Mouse (Mus musculus): ENCODE measurements around the gene Vopp1. TPM values are rescaled to one million over a fixed set of nuclear protein-coding genes. Genes with fewer than 3 reads are reported as not detected.
"Not testable (repeated sequence)": the region's sequence is repeated elsewhere in the genome, so short reads cannot be mapped to it uniquely, and the experiment has no call there.

The Vopp1 gene
- polyA plus RNA-seq, 1 experiment from 2014 or later: 54.2 TPM

- H3K4me1 ChIP-seq: no peaks in the 10 kb centered on the region
- no peak overlapping the region for H3K4me2 ChIP-seq
- H3K36me3 ChIP-seq: peaks cover 15% of the 10 kb centered on the region
- H3K9me3 ChIP-seq: no peaks in the 10 kb centered on the region
- H3K27ac ChIP-seq: no peak overlapping the region
- WGBS: 76% methylated on average over 3 of the region's 3 CpGs
- no peak overlapping the region for H3K4me3 ChIP-seq
- no peaks in the 10 kb centered on the region for H3K27me3 ChIP-seq
- no peak overlapping the region for H3K9ac ChIP-seq
- ATAC-seq (ENCODE audit: insufficient number of reproducible peaks, insufficient read depth, low FRiP score, low TSS enrichment, low read depth): no peak
Measured at GRCm38 (mm10) chr6:57811748-57812730, 12.9 kb downstream of the Vopp1 start.

DNA sequence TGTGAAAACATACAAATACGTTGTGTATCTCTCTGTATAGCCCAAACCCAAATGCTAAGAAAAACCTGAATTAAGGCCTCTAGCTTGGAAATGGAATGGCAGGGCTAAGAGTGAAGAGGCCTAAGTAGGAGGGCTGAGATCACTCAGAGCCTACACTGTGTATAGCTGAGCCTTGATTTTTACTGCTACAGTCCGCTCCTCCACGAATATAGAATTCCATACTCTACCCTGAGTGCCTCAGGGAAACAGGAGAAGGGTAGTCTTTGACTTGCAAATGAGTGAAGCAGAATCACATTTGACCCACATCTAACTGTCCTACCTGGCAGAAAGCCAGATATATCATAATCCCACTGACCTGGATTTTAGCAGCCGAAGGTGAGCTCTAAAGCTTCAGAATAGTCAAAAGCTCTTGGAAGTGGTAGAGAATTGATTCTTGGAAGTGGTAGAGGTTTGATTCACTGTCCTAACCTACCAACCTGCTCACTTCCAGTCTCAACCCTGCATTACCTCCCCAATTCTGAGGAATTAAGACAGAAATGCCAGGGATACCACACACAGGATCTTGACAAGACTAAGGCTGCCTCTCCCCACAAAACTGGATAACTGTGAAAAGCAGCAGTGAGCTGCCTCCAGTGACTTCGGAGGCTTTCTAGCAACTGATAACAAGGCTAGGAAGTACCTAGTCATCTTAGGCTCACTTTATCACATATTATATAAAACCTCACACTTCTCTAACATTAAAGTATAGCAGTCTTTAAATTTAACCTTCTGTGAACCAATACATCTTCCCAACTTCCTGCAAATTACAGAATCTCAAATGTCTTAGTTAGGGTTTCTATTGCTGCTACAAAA, 19.5 kb downstream of the Vopp1 start:
- 80% methylated on average over 5 of the region's 5 CpGs for WGBS
- no peak overlapping the region for H3K4me2 ChIP-seq
- H3K9me3 ChIP-seq: no peaks in the 10 kb centered on the region
- ATAC-seq (ENCODE audit: insufficient number of reproducible peaks, insufficient read depth, low FRiP score, low TSS enrichment, low read depth): no peak
- H3K27ac ChIP-seq: no peak overlapping the region; the same call in 1 of the 2 replicates
- H3K4me3 ChIP-seq: no peak overlapping the region
- H3K9ac ChIP-seq: no peak overlapping the region
- H3K36me3 ChIP-seq: peaks cover 15% of the 10 kb centered on the region
- peaks cover 4% of the 10 kb centered on the region; the same call in 1 of the 2 replicates for H3K4me1 ChIP-seq
- H3K27me3 ChIP-seq: no peaks in the 10 kb centered on the region

DNA sequence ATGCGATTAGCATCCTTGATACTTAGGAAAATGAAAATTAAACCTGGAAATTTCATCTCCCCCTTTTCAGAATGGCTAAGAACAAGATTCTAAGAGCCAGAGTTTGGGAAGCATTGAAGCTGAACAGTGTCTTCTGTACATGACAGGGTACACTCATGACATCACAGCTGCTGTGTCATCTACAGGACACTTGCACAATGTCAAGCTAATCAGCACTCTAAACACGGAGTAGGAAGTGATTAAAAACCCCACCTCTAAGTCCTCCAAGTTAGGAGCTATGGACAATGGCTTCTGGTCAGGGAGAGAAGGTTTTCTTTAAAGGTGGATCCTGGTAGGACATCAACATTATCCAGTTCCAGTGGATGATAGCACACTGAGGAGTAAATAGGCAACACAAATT, 21.8 kb downstream of the Vopp1 start:
- ATAC-seq (ENCODE audit: insufficient number of reproducible peaks, insufficient read depth, low FRiP score, low TSS enrichment, low read depth): no peak
- Histone ChIP-seq H3K4me2 (no peak overlapping the region), H3K9ac (no peak overlapping the region), H3K9me3 (no peaks in the 10 kb centered on the region), H3K27ac (no peak overlapping the region), H3K27me3 (no peaks in the 10 kb centered on the region), H3K4me1 (peaks cover 4% of the 10 kb centered on the region; the same call in 1 of the 2 replicates), H3K4me3 (no peak overlapping the region), H3K36me3 (peaks cover 3% of the 10 kb centered on the region; the same call in 1 of the 2 replicates)
- 83% methylated on average over 2 of the region's 2 CpGs for WGBS

- Histone ChIP-seq H3K4me3 (no peak overlapping the region), H3K9me3 (no peaks in the 10 kb centered on the region), H3K27ac (no peak overlapping the region), H3K27me3 (no peaks in the 10 kb centered on the region), H3K4me1 (no peaks in the 10 kb centered on the region), H3K4me2 (no peak overlapping the region), H3K9ac (no peak overlapping the region), H3K36me3 (no peaks in the 10 kb centered on the region)
- ATAC-seq (ENCODE audit: insufficient number of reproducible peaks, insufficient read depth, low FRiP score, low TSS enrichment, low read depth): no peak
- 90% methylated on average over 1 of the region's 1 CpGs for WGBS
Measured at GRCm38 (mm10) chr6:57798986-57799385, 26.0 kb downstream of the Vopp1 start.

DNA sequence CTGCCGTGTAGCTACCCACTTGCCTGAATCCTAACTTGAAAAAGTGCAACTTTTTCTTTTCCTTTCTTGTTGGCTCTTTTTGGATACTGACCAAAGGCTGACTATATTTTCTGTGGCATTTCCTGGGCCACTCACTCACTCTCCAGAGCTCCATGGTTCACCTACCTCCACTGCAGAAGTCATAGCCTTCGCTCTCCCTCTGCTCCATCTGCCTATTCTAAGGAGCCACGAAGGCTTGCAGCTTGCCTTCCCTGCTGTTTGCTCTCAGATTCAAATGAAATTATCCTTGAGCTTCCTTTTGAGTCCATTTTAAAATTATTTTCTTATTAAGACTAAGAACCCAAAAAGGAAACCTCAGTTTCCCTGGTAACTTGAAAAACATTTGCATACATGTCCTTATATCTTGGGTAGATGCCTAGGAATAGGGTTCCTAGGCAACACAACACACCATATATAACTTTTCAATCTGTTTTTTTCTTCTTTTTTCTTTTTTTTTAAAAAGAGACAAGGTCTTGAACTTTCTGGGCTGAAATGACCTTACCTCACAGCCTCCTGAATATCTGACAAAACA, 28.0 kb downstream of the Vopp1 start:
- Histone ChIP-seq H3K4me1 (no peaks in the 10 kb centered on the region), H3K9ac (no peak overlapping the region), H3K4me2 (no peak overlapping the region), H3K27ac (no peak overlapping the region), H3K36me3 (no peaks in the 10 kb centered on the region), H3K4me3 (no peak overlapping the region), H3K9me3 (no peaks in the 10 kb centered on the region), H3K27me3 (no peaks in the 10 kb centered on the region)
- WGBS: 89% methylated on average over 3 of the region's 3 CpGs
- no peak for ATAC-seq (ENCODE audit: insufficient number of reproducible peaks, insufficient read depth, low FRiP score, low TSS enrichment, low read depth)

- Histone ChIP-seq H3K4me2 (no peak overlapping the region), H3K36me3 (no peaks in the 10 kb centered on the region), H3K4me1 (no peaks in the 10 kb centered on the region), H3K9ac (no peak overlapping the region), H3K9me3 (no peaks in the 10 kb centered on the region), H3K27me3 (no peaks in the 10 kb centered on the region), H3K4me3 (no peak overlapping the region), H3K27ac (no peak overlapping the region)
- no peak for ATAC-seq (ENCODE audit: insufficient number of reproducible peaks, insufficient read depth, low FRiP score, low TSS enrichment, low read depth)
- 63% methylated on average over 3 of the region's 3 CpGs for WGBS
Measured at GRCm38 (mm10) chr6:57795835-57796234, 29.1 kb downstream of the Vopp1 start.

- H3K9ac ChIP-seq; H3K27me3 ChIP-seq; H3K9me3 ChIP-seq; ATAC-seq (ENCODE audit: insufficient number of reproducible peaks, insufficient read depth, low FRiP score, low TSS enrichment, low read depth); H3K4me2 ChIP-seq; H3K4me3 ChIP-seq; H3K27ac ChIP-seq; H3K4me1 ChIP-seq: not testable (repeated sequence)
- peaks cover 16% of the 10 kb centered on the region for H3K36me3 ChIP-seq
- WGBS: 76% methylated on average over 9 of the region's 9 CpGs
Measured at GRCm38 (mm10) chr6:57792821-57793220, 32.1 kb downstream of the Vopp1 start.

GRCm38 (mm10) chr6:57790542-57790941, 34.4 kb downstream of the Vopp1 start:
- peaks cover 22% of the 10 kb centered on the region for H3K36me3 ChIP-seq
- H3K9ac ChIP-seq: no peak overlapping the region
- no peak for ATAC-seq (ENCODE audit: insufficient number of reproducible peaks, insufficient read depth, low FRiP score, low TSS enrichment, low read depth)
- no peaks in the 10 kb centered on the region for H3K27me3 ChIP-seq
- H3K4me1 ChIP-seq: no peaks in the 10 kb centered on the region
- WGBS: 90% methylated on average over 4 of the region's 4 CpGs
- no peak overlapping the region for H3K4me3 ChIP-seq
- H3K4me2 ChIP-seq: no peak overlapping the region
- H3K27ac ChIP-seq: no peak overlapping the region
- H3K9me3 ChIP-seq: no peaks in the 10 kb centered on the region

- no peak overlapping the region for H3K27ac ChIP-seq
- no peak overlapping the region for H3K4me2 ChIP-seq
- no peaks in the 10 kb centered on the region for H3K27me3 ChIP-seq
- no peak overlapping the region for H3K9ac ChIP-seq
- H3K4me1 ChIP-seq: no peaks in the 10 kb centered on the region
- ATAC-seq (ENCODE audit: insufficient number of reproducible peaks, insufficient read depth, low FRiP score, low TSS enrichment, low read depth): no peak
- no peak overlapping the region for H3K4me3 ChIP-seq
- 95% methylated on average over 6 of the region's 6 CpGs for WGBS
- peaks cover 25% of the 10 kb centered on the region for H3K36me3 ChIP-seq
- no peaks in the 10 kb centered on the region for H3K9me3 ChIP-seq
Measured at GRCm38 (mm10) chr6:57787376-57787775, 37.6 kb downstream of the Vopp1 start.

DNA sequence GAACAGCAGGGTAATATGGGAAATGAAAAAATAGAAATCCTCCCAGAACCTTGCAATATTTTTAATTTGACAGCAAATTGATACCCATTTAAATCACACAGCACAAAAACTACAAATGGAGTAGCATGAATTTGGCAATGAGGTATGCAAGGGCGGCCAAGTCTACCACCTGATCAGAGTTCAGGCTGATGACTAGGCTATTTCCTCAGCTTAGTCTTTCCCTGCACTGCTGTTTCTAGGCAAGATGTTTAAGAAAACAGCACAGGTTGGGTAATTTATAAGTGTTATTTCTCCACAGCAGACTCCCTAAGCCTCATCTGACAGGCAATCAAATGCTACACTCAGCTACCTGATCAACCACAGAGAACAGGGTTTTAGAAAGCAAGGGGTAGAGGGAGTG, 40.7 kb downstream of the Vopp1 start:
- WGBS: 93% methylated on average over 1 of the region's 1 CpGs
- Histone ChIP-seq H3K9me3 (no peaks in the 10 kb centered on the region), H3K27ac (no peak overlapping the region), H3K4me3 (no peak overlapping the region), H3K4me1 (no peaks in the 10 kb centered on the region), H3K36me3 (peaks cover 13% of the 10 kb centered on the region), H3K4me2 (no peak overlapping the region), H3K9ac (no peak overlapping the region), H3K27me3 (no peaks in the 10 kb centered on the region)
- no peak for ATAC-seq (ENCODE audit: insufficient number of reproducible peaks, insufficient read depth, low FRiP score, low TSS enrichment, low read depth)

DNA sequence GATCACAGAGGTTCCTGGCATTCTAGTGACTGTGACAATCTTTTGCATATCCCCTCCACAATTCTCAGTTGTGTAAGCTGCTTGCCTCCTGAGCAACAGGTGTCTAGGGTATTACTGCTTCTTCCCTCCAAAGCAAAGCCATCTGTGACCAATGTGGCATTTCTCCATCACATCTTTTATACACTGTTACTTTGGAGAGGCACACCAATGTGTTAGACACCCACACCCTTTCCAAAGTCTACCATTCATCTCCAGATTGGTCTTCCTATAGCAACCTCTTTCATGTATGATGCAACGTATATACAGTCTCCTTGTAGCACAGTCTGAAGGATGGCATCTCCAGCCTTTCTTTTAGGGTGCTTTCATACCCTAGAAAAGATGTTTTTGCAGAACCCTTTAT, 42.3 kb downstream of the Vopp1 start:
- H3K27me3 ChIP-seq: no peaks in the 10 kb centered on the region
- H3K36me3 ChIP-seq: peaks cover 18% of the 10 kb centered on the region
- ATAC-seq (ENCODE audit: insufficient number of reproducible peaks, insufficient read depth, low FRiP score, low TSS enrichment, low read depth): no peak
- no peak overlapping the region for H3K4me2 ChIP-seq
- no peaks in the 10 kb centered on the region for H3K9me3 ChIP-seq
- H3K4me3 ChIP-seq: no peak overlapping the region
- no peak overlapping the region for H3K9ac ChIP-seq
- H3K27ac ChIP-seq: no peak overlapping the region
- WGBS: 89% methylated on average over 1 of the region's 1 CpGs
- no peaks in the 10 kb centered on the region for H3K4me1 ChIP-seq

Data from embryonic facial prominence, embryonic 13.5 days (tissue).